Mouse (Mus musculus): ENCODE data around the gene Slc13a3.

- TF ChIP-seq CTCF (IDR thresholded peaks at IDR 0.05; ENCODE audit: borderline replicate concordance, extremely low read depth, insufficient read depth, insufficient read length) (no peak), POLR2A (IDR thresholded peaks at IDR 0.05; ENCODE audit: borderline replicate concordance, extremely low read depth, insufficient read depth, insufficient read length, poor library complexity, severe bottlenecking) (no peak)
Measured at GRCm38 (mm10) chr2:165467824-165468452, 5.1 kb downstream of the Slc13a3 start.
